Mouse (Mus musculus): ENCODE measurements at regions not wholly inside any gene's neighbourhood (a gene's known extent, or its start where the extent isn't known, plus 50 kb on each side); places are given as distances from the start of the nearest gene placed in this dataset.

DNA sequence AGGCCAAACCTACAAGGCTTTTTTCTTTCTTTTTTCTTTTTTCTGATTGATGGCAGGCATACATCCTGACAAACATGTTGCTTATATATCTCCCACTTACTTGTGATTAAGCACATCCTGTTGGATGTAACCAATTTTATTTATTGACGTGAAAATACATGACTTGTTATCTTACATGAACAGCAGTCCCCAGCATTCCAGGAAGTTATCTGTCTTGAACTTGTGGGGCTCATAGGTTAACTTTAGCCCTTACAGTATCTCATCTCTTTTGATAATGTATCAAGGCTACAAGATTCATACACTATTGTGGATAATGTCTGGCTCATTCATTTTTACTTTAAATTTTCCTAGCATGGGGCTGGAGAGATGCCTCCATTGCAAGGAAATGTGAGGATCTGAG is 852.0 kb upstream of the Agtr1b start:
- no peak for TF ChIP-seq CTCF (IDR thresholded peaks at IDR 0.05; ENCODE audit: extremely low read depth, insufficient read depth, insufficient read length, insufficient replicate concordance)
- TF ChIP-seq POLR2A (IDR thresholded peaks at IDR 0.05; ENCODE audit: low read depth, low read length) = no peak

DNA sequence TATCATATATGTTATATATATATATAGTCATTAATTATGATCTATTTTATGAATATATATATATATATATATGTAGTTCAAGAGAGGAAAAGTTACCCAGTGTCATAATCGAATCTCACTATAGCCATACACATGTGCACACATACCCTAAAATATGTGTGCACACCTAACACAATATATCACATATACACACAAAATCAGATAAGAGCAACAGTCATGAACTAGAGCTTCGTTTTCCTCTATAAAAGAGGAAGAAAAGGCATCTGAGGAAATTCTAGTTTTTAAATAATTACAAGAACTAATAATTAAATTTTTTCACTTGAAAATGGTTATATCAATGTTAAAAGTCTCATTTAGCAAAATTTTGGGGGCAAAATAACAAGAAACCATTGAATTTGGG is 835.3 kb upstream of the Tbl1xr1 start:
- no peaks in the 10 kb centered on the region for H3K4me1 ChIP-seq (ENCODE audit: control insufficient read depth, insufficient read depth, insufficient read length)
- no peaks in the 10 kb centered on the region for H3K27me3 ChIP-seq (ENCODE audit: control insufficient read depth, insufficient read depth, low read length)
- no peaks in the 10 kb centered on the region for H3K36me3 ChIP-seq (ENCODE audit: control insufficient read depth, insufficient read depth, low read length)
- H3K27ac ChIP-seq (ENCODE audit: insufficient read depth, low read length) = no peak overlapping the region
- no peak for DNase-seq (ENCODE audit: low read depth in 1 of 2, low spot score in 2 of 2)
- WGBS = 71% methylated on average over 2 of the region's 2 CpGs
- H3K4me3 ChIP-seq (ENCODE audit: extremely low read depth, insufficient read depth, insufficient read length) = no peak overlapping the region
- TF ChIP-seq CTCF (IDR thresholded peaks at IDR 0.05; ENCODE audit: extremely low read depth, insufficient read depth, insufficient read length, insufficient replicate concordance) (no peak), POLR2A (IDR thresholded peaks at IDR 0.05; ENCODE audit: low read depth, low read length) (no peak)

More for the DNA sequence above, 852.0 kb upstream of the Agtr1b start:
- WGBS = 87% methylated on average over 1 of the region's 1 CpGs
- Histone ChIP-seq H3K36me3 (ENCODE audit: control insufficient read depth, insufficient read depth, low read length) (no peaks in the 10 kb centered on the region), H3K27me3 (ENCODE audit: control insufficient read depth, insufficient read depth, low read length) (no peaks in the 10 kb centered on the region), H3K27ac (ENCODE audit: insufficient read depth, low read length) (no peak overlapping the region), H3K4me1 (ENCODE audit: control insufficient read depth, insufficient read depth, insufficient read length) (no peaks in the 10 kb centered on the region), H3K4me3 (ENCODE audit: extremely low read depth, insufficient read depth, insufficient read length) (no peak overlapping the region)
- DNase-seq (ENCODE audit: low read depth in 1 of 2, low spot score in 2 of 2) = no peak

DNA sequence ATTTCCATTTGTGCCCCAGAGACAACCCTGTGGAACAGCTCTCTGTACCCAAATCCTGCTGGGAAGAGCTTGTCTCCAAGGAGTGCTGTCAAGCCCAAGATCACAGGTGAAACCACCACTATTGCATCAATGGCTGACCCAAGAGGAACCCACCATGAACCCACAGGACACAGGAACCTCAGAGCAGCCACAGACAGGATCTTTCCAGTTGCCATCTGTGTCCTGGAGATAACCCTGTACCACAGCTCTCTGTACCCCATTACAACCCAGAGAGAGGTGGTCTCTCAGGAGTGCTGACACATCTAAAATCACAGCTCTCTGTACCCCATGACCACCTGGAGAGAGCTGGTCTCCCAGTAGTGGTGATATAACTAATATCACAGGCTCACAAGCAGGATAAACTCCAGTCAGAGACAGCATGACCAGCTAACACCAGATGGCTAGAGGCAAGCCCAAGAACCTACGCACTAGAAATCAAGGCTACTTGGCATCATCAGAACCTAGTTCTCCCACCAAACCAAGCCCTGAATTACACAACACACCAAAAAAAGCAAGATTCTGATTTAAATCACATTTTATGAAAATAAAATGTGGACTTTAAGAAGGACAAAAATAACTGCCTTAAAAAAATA is 820.2 kb upstream of the Tbl1xr1 start:
- no peak for DNase-seq (ENCODE audit: low read depth in 1 of 2, low spot score in 2 of 2)
- Histone ChIP-seq H3K4me1 (ENCODE audit: control insufficient read depth, insufficient read depth, insufficient read length) (no peaks in the 10 kb centered on the region), H3K27me3 (ENCODE audit: control insufficient read depth, insufficient read depth, low read length) (no peaks in the 10 kb centered on the region), H3K36me3 (ENCODE audit: control insufficient read depth, insufficient read depth, low read length) (no peaks in the 10 kb centered on the region), H3K27ac (ENCODE audit: insufficient read depth, low read length) (no peak overlapping the region), H3K4me3 (ENCODE audit: extremely low read depth, insufficient read depth, insufficient read length) (no peak overlapping the region)
- WGBS = 97% methylated on average over 1 of the region's 1 CpGs
- TF ChIP-seq POLR2A (IDR thresholded peaks at IDR 0.05; ENCODE audit: low read depth, low read length) (no peak), CTCF (IDR thresholded peaks at IDR 0.05; ENCODE audit: extremely low read depth, insufficient read depth, insufficient read length, insufficient replicate concordance) (no peak)

DNA sequence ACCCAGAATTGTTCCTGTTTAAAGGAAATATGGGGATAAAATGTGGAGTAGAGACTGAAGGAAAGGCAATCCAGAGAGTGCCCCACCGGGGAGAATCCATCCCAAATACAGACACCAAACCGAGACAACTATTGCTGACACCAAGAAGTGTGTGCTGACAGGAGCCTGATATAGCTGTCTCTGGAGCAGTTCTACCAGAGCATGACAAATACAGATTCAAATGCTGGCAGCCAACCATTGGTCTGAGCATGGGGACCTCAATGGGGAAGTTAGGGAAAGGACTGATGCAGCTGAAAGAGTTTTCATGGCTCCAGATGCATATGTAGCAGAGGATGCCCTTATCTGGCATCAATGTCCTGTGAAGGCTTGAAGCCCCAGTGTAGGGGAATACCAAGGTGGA is 813.1 kb upstream of the Tbl1xr1 start:
- no peak overlapping the region for H3K4me3 ChIP-seq (ENCODE audit: extremely low read depth, insufficient read depth, insufficient read length)

DNA sequence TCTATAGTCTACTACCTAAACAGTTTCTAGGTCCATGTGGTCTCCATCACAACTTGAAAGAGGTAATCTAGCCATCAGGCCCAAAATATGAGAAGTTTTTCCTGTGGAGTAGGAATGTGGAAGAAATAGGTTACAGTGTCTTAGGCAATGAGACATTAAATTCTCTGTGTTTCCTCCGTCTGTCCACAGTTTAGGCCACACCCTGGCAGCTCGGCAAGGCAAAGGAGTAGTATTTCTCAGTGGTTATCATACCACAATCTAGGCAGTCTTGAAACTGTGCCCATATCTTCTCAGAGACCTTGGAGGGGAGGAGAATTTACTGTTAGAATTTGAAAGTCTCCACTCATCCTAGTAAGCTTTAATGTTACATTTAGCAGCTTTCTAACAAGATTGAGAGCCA is 811.0 kb upstream of the Tbl1xr1 start:
- H3K36me3 ChIP-seq (ENCODE audit: control insufficient read depth, insufficient read depth, low read length) = no peaks in the 10 kb centered on the region
- 76% methylated on average over 2 of the region's 2 CpGs for WGBS
- TF ChIP-seq CTCF (IDR thresholded peaks at IDR 0.05; ENCODE audit: extremely low read depth, insufficient read depth, insufficient read length, insufficient replicate concordance) = no peak
- TF ChIP-seq POLR2A (IDR thresholded peaks at IDR 0.05; ENCODE audit: low read depth, low read length) = no peak

More for the DNA sequence above, 813.1 kb upstream of the Tbl1xr1 start:
- Histone ChIP-seq H3K27ac (ENCODE audit: insufficient read depth, low read length) (no peak overlapping the region), H3K4me1 (ENCODE audit: control insufficient read depth, insufficient read depth, insufficient read length) (no peaks in the 10 kb centered on the region), H3K27me3 (ENCODE audit: control insufficient read depth, insufficient read depth, low read length) (no peaks in the 10 kb centered on the region), H3K36me3 (ENCODE audit: control insufficient read depth, insufficient read depth, low read length) (no peaks in the 10 kb centered on the region)
- TF ChIP-seq POLR2A (IDR thresholded peaks at IDR 0.05; ENCODE audit: low read depth, low read length) (no peak), CTCF (IDR thresholded peaks at IDR 0.05; ENCODE audit: extremely low read depth, insufficient read depth, insufficient read length, insufficient replicate concordance) (no peak)
- 91% methylated on average over 2 of the region's 2 CpGs for WGBS
- no peak for DNase-seq (ENCODE audit: low read depth in 1 of 2, low spot score in 2 of 2)

DNA sequence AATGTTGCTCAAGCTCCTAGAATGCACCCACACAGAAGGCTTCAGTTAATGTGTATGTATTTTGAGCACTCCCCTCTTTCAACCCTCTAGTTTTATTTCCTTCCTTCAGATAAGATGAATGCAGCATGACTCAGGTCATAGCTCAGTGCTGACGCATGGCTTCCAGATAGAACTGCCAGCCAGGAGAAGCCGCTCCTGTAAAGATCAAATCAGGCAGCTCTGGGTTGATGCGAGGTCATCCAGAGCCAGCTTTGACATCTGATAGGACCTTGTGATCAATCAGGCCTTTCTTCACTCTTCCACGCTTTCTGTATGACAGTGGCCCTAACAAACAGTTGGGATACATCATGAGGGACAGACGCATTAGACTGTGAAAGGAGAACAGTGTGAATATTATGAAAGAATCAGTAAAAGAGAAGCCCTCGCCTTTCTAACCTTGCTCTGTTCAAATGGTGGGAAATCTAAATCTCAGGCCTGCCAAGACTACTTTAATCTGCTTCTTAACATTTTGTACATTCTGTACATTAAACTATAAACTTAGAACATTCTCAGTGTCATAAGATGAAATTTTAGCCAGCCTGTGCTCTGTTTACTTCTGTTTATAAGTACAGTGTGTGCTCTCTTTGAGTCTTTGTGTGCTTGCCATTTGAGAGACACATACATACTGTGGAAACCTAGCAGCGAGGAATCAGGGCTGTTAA is 807.9 kb upstream of the Tbl1xr1 start:
- no peak for TF ChIP-seq POLR2A (IDR thresholded peaks at IDR 0.05; ENCODE audit: low read depth, low read length)
- no peak for TF ChIP-seq CTCF (IDR thresholded peaks at IDR 0.05; ENCODE audit: extremely low read depth, insufficient read depth, insufficient read length, insufficient replicate concordance)
- no peak for DNase-seq (ENCODE audit: low read depth in 1 of 2, low spot score in 2 of 2)

More for the DNA sequence above, 811.0 kb upstream of the Tbl1xr1 start:
- H3K27me3 ChIP-seq (ENCODE audit: control insufficient read depth, insufficient read depth, low read length) = no peaks in the 10 kb centered on the region
- H3K27ac ChIP-seq (ENCODE audit: insufficient read depth, low read length) = no peak overlapping the region
- H3K4me3 ChIP-seq (ENCODE audit: extremely low read depth, insufficient read depth, insufficient read length) = no peak overlapping the region
- no peak for DNase-seq (ENCODE audit: low read depth in 1 of 2, low spot score in 2 of 2)
- no peaks in the 10 kb centered on the region for H3K4me1 ChIP-seq (ENCODE audit: control insufficient read depth, insufficient read depth, insufficient read length)

DNA sequence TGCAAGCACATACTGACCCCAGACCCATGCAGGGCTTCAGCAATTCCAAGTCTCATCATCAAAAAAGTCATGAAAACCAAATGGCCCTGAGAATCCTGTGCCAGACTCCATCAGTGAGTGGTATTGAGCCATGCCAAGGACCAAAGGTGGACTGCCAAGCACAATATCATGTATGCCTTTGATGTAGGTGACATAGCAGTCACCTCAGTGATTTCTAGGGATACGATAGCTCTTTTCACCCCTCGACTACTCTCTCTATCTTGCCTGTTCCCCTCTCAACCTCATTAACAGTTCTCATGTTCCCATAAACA is 807.4 kb upstream of the Tbl1xr1 start:
- H3K27me3 ChIP-seq (ENCODE audit: control insufficient read depth, insufficient read depth, low read length) = no peaks in the 10 kb centered on the region
- 88% methylated on average over 2 of the region's 2 CpGs for WGBS

More for the DNA sequence above, 807.9 kb upstream of the Tbl1xr1 start:
- Histone ChIP-seq H3K4me1 (ENCODE audit: control insufficient read depth, insufficient read depth, insufficient read length) (no peaks in the 10 kb centered on the region), H3K36me3 (ENCODE audit: control insufficient read depth, insufficient read depth, low read length) (no peaks in the 10 kb centered on the region), H3K4me3 (ENCODE audit: extremely low read depth, insufficient read depth, insufficient read length) (no peak overlapping the region), H3K27me3 (ENCODE audit: control insufficient read depth, insufficient read depth, low read length) (no peaks in the 10 kb centered on the region), H3K27ac (ENCODE audit: insufficient read depth, low read length) (no peak overlapping the region)
- WGBS = 77% methylated on average over 7 of the region's 7 CpGs

More for the DNA sequence above, 807.4 kb upstream of the Tbl1xr1 start:
- Histone ChIP-seq H3K4me1 (ENCODE audit: control insufficient read depth, insufficient read depth, insufficient read length) (no peaks in the 10 kb centered on the region), H3K36me3 (ENCODE audit: control insufficient read depth, insufficient read depth, low read length) (no peaks in the 10 kb centered on the region), H3K27ac (ENCODE audit: insufficient read depth, low read length) (no peak overlapping the region), H3K4me3 (ENCODE audit: extremely low read depth, insufficient read depth, insufficient read length) (no peak overlapping the region)
- TF ChIP-seq POLR2A (IDR thresholded peaks at IDR 0.05; ENCODE audit: low read depth, low read length) = no peak
- no peak for TF ChIP-seq CTCF (IDR thresholded peaks at IDR 0.05; ENCODE audit: extremely low read depth, insufficient read depth, insufficient read length, insufficient replicate concordance)
- no peak for DNase-seq (ENCODE audit: low read depth in 1 of 2, low spot score in 2 of 2)

All from spleen, adult 2 months (tissue).